Mouse (Mus musculus): ENCODE measurements around the gene Rcor1.

- TF ChIP-seq MAFK (IDR thresholded peaks at IDR 0.05; ENCODE audit: insufficient read depth, low read depth, low read length) (no peak), HCFC1 (IDR thresholded peaks at IDR 0.05; ENCODE audit: borderline replicate concordance, insufficient read depth, low read length) (no peak), CHD2 (IDR thresholded peaks at IDR 0.05; ENCODE audit: low read depth, low read length) (no peak), ZC3H11A (IDR thresholded peaks at IDR 0.05; ENCODE audit: borderline replicate concordance, low read depth, low read length) (no peak), ZNF384 (IDR thresholded peaks at IDR 0.05; ENCODE audit: low read depth, low read length) (no peak)
These were observed 38.2 kb upstream of the Rcor1 start for GRCm38 (mm10) chr12:111000956-111001355.

Measured in ES-E14 (cell line).